Mouse (Mus musculus): ENCODE measurements at regions not wholly inside any gene's neighbourhood (a gene's known extent, or its start where the extent isn't known, plus 50 kb on each side); places are given as distances from the start of the nearest gene placed in this dataset.

GRCm38 (mm10) chr9:32029786-32030185 is 86.2 kb upstream of the Arhgap32 start:
- TF ChIP-seq CTCF (IDR thresholded peaks at IDR 0.05) (no peak), EP300 (IDR thresholded peaks at IDR 0.05) (no peak)
